Mouse (Mus musculus) frontal cortex, postnatal 14 days (tissue): Measurements from ENCODE around the gene Atad5.
A peak's percentile ranks its signal among the peaks of the same experiment; 100 is the strongest.
"Not testable (repeated sequence)": the region's sequence is repeated elsewhere in the genome, so short reads cannot be mapped to it uniquely, and the experiment has no call there.

Source experiments
- DNase-seq, 2 experiments: peaks; one replicate each; pipeline ENCODE4 v3.0.0; 2022; ENCODE audit warnings: low spot score in 2 of 2

Atad5 gene

GRCm38 (mm10) chr11:80148974-80149373, 59.8 kb downstream of the Atad5 start:
- DNase-seq: not testable (repeated sequence)

GRCm38 (mm10) chr11:80149412-80150023, 60.3 kb downstream of the Atad5 start:
- DNase-seq: no peak

- DNase-seq: no peak
These were observed 61.4 kb downstream of the Atad5 start for GRCm38 (mm10) chr11:80150566-80150965.

GRCm38 (mm10) chr11:80151541-80151940, 62.3 kb downstream of the Atad5 start:
- no peak for DNase-seq

- no peak for DNase-seq
These were observed 63.2 kb downstream of the Atad5 start for GRCm38 (mm10) chr11:80152376-80152775.

- DNase-seq: peak; percentile 60 to 67
These were observed 64.8 kb downstream of the Atad5 start, which contains the start of gene Adap2 for GRCm38 (mm10) chr11:80153857-80154495. Gene Adap2 (plus strand): TSS chr11:80154105.

- DNase-seq: no peak
These were observed 65.3 kb downstream of the Atad5 start for GRCm38 (mm10) chr11:80154501-80154900.

GRCm38 (mm10) chr11:80155541-80155940, 66.3 kb downstream of the Atad5 start:
- DNase-seq: no peak

- no peak for DNase-seq
These were observed 66.8 kb downstream of the Atad5 start for GRCm38 (mm10) chr11:80155961-80156360.

GRCm38 (mm10) chr11:80156841-80157240, 67.6 kb downstream of the Atad5 start:
- no peak for DNase-seq

- no peak for DNase-seq
These were observed 69.8 kb downstream of the Atad5 start for GRCm38 (mm10) chr11:80159018-80159417.

- no peak for DNase-seq
These were observed 71.8 kb downstream of the Atad5 start for GRCm38 (mm10) chr11:80161041-80161440.

- no peak for DNase-seq
These were observed 74.3 kb downstream of the Atad5 start for GRCm38 (mm10) chr11:80163362-80164116.

- no peak for DNase-seq
These were observed 75.0 kb downstream of the Atad5 start for GRCm38 (mm10) chr11:80164224-80164623.

GRCm38 (mm10) chr11:80168121-80168520, 78.9 kb downstream of the Atad5 start:
- DNase-seq: no peak

- DNase-seq: no peak
These were observed 79.5 kb downstream of the Atad5 start for GRCm38 (mm10) chr11:80168611-80169249.

GRCm38 (mm10) chr11:80169629-80170028, 80.4 kb downstream of the Atad5 start:
- no peak for DNase-seq

GRCm38 (mm10) chr11:80170351-80170750, 81.2 kb downstream of the Atad5 start:
- no peak for DNase-seq

GRCm38 (mm10) chr11:80171884-80172283, 82.7 kb downstream of the Atad5 start:
- DNase-seq: no peak

GRCm38 (mm10) chr11:80173963-80174670, 84.9 kb downstream of the Atad5 start:
- DNase-seq: no peak
